Mouse (Mus musculus) embryonic facial prominence, embryonic 11.5 days (tissue): ENCODE results near the gene Cacnb4. TPM values are rescaled to one million over a fixed set of nuclear protein-coding genes. Genes with fewer than 3 reads are reported as not detected.

ENCODE experiments used
- ATAC-seq: fragments of 200-750 bp; cut with Nextera tagmentation; replicated peaks from 2 replicates; pipeline ENCODE4 v1.8.0; 2017; ENCODE audit warnings: low read depth; ENCODE audit not compliant: insufficient number of reproducible peaks, low FRiP score, low TSS enrichment
- DNase-seq: peaks from one replicate; pipeline ENCODE4 v3.0.0-alpha.2; 2015; ENCODE audit warnings: low spot score
- H3K27ac ChIP-seq: fragments of 300-500 bp; sonication (generic); replicated peaks from 2 replicates; pipeline ENCODE4 v1.5.1; 2014; ENCODE audit warnings: mild to moderate bottlenecking, low read depth, low read length, control low read depth
- H3K27me3 ChIP-seq: fragments of 300-500 bp; sonication (generic); 2 replicates; pipeline ENCODE4 v1.6.1; 2014; ENCODE audit warnings: mild to moderate bottlenecking, low read length, moderate library complexity, mixed read lengths; ENCODE audit not compliant: control insufficient read depth, insufficient read depth
- H3K36me3 ChIP-seq: fragments of 300-500 bp; sonication (generic); replicated peaks from 2 replicates; pipeline ENCODE4 v1.6.1; 2014; ENCODE audit warnings: low read depth, mild to moderate bottlenecking, low read length, moderate library complexity, mixed read lengths; ENCODE audit not compliant: control insufficient read depth, insufficient read depth
- H3K4me1 ChIP-seq: fragments of 300-500 bp; sonication (generic); 2 replicates; pipeline ENCODE4 v1.6.1; 2014; ENCODE audit warnings: low read length, mixed read lengths; ENCODE audit not compliant: control insufficient read depth, insufficient read depth
- H3K4me2 ChIP-seq: fragments of 300-500 bp; sonication (generic); 2 replicates; pipeline ENCODE4 v1.6.1; 2014; ENCODE audit warnings: low read depth, mild to moderate bottlenecking, control low read depth, low read length, moderate library complexity
- H3K4me3 ChIP-seq: fragments of 300-500 bp; sonication (generic); 2 replicates; pipeline ENCODE4 v1.5.1; 2014; ENCODE audit warnings: low read depth, low read length, control low read depth
- H3K9ac ChIP-seq: fragments of 300-500 bp; sonication (generic); replicated peaks from 2 replicates; pipeline ENCODE4 v1.6.1; 2014; ENCODE audit warnings: mild to moderate bottlenecking, control low read depth, low read length
- H3K9me3 ChIP-seq: fragments of 300-500 bp; sonication (generic); replicated peaks from 2 replicates; pipeline ENCODE4 v1.6.1; 2016; ENCODE audit warnings: mild to moderate bottlenecking, low read length, inconsistent platforms, mixed read lengths; ENCODE audit not compliant: control insufficient read depth
- WGBS: fragments of 180-500 bp; shearing (Covaris S2); extraction: QIAGEN DNeasy Blood & Tissue Kit; methylation state at CpG from one replicate; pipeline ENCODE4 v1.1.7; 2014; 5-methylcytosine and 5-hydroxymethylcytosine counted together
- polyA plus RNA-seq: library from polyadenylated mRNA; unstranded; fragments of >200 nt; fragmentation: Nextera tagmentation; extraction: Ambion mirVana; gene quantifications from 2 replicates; pipeline ENCODE4 v1.2.1, GENCODE M21; 2014

Cacnb4 gene
- polyA plus RNA-seq, result 0.86 and 0.95 TPM in 2 replicates

DNA sequence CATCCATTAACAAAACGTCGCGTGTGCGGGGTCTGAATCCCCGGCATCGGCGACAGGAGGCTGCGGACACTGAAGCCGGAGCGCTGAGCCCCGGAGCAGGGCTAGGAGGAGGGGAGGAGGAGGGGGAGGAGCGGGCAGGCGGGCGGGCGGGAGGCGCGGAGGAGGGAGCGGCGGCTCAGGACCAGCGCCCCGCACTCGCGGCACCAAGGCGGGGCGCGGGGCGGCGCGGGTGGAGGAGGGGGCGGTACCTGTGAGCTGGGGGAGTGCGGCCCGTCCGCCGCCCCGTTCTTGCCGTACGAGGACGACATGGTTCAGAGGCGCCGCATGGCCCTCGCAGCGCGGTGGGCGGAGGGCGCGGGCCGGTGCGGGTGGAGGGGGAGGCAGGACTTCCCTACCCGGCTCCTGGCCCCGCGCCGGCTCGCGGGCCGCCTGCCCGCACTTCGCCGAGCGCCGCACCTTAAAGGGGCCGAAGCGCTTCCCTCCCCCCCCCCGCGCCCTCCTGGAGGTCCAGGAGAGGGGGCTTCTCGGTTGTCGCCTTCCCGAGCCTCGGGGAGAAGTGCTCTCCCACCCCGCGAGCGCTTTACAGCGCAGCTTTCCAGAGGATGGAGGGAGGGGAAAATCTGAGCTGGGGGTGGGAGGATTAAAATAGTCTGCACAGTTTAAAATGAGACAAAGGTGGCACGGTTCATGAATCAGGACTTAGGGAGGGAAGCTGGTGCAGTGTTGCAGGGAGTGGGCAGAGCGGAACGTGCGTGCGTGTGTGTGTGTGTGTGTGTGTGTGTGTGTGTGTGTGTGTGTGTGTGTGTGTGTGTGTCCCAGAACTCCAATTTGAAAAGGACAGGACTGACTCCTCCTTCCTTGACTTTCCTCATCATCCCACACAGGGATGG lies at the start of gene Cacnb4:
Gene Cacnb4 (minus strand): TSS at position 809 of the 890 bp plus-strand sequence.
- H3K27me3 ChIP-seq, result peaks cover 14% of the 10 kb centered on the region
- peak within 1 kb of the TSS; percentile 63 for H3K4me3 ChIP-seq
- H3K4me2 ChIP-seq, result peak within 1 kb of the TSS; percentile 98
- peak; percentile 67 for DNase-seq
- H3K9me3 ChIP-seq, result no peaks in the 10 kb centered on the region
- no peak within 1 kb of the TSS for H3K27ac ChIP-seq
- WGBS, result 0% methylated on average over 25 of the region's 77 CpGs
- H3K4me1 ChIP-seq, result no peaks in the 10 kb centered on the region
- H3K36me3 ChIP-seq, result no peaks in the 10 kb centered on the region
- H3K9ac ChIP-seq, result peak within 1 kb of the TSS; percentile 74
- ATAC-seq, result peak; percentile 86

DNA sequence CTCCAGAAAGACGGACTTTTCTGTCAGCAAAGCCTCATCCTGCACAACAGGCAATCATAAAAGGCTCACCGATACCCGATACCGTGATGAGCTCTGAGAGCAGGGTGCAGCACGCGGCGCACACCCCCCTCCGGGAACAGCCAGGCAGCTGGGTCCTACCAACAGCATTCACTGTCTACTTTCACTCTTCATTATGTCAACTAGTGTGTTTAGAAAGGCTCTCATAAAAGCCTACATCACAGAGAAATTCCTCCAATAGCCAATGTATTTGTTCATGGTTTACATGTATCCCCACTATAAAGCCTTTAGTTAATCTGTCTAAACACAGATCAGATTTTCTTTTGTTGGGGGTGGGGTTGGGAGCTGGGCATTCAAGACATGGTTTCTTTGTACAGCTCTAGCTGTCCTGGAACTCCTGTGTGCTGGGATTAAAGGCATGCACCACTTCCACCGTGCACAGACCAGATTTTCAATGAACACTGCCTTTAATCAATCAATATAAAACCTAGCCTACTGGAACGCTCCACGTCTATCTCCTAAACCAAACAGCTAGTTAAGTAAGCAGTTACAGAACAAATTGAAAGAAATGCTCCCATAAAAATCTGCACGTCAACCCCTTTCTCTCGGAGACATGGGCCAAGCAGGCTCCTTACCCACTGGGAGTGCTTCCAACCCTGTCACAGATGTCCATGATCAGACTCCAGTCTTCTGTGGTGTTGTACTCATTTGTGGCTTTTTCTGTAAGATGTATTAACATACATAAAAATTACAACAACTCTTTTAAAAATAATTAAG lies 43.8 kb upstream of the Cacnb4 start:
- Histone ChIP-seq H3K27ac (no peak overlapping the region), H3K4me3 (no peak overlapping the region), H3K9me3 (no peaks in the 10 kb centered on the region), H3K9ac (no peak overlapping the region), H3K36me3 (no peaks in the 10 kb centered on the region), H3K27me3 (no peaks in the 10 kb centered on the region), H3K4me1 (no peaks in the 10 kb centered on the region), H3K4me2 (no peak overlapping the region)
- 63% methylated on average over 13 of the region's 13 CpGs for WGBS
- DNase-seq (peak; percentile 47), ATAC-seq (peak; percentile 70)

DNA sequence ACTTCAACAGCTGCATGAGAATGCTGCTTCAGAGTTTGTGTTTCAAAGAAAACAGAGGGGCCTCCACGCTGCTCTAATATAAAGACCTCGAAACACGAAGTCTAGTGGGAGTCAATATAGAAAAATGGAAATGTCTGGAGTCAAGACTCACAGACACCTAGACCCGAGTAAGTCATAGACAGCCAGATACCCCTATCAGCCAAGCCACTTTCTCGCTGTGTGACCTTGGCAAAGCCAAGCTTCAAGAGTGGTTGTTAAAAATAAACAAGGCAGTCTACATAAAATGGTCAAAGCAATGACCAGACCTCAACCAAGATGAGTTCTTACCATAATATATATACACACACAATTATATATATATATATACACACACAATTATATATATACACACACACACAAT lies 40.4 kb upstream of the Cacnb4 start:
- no peaks in the 10 kb centered on the region for H3K9me3 ChIP-seq
- H3K9ac ChIP-seq, result no peak overlapping the region
- WGBS, result 91% methylated on average over 5 of the region's 5 CpGs
- no peaks in the 10 kb centered on the region; the same call in 1 of the 2 replicates for H3K36me3 ChIP-seq
- no peak overlapping the region for H3K4me3 ChIP-seq
- H3K4me1 ChIP-seq, result no peaks in the 10 kb centered on the region
- no peak overlapping the region for H3K4me2 ChIP-seq
- no peak overlapping the region for H3K27ac ChIP-seq
- no peak for ATAC-seq
- DNase-seq, result no peak
- H3K27me3 ChIP-seq, result no peaks in the 10 kb centered on the region

DNA sequence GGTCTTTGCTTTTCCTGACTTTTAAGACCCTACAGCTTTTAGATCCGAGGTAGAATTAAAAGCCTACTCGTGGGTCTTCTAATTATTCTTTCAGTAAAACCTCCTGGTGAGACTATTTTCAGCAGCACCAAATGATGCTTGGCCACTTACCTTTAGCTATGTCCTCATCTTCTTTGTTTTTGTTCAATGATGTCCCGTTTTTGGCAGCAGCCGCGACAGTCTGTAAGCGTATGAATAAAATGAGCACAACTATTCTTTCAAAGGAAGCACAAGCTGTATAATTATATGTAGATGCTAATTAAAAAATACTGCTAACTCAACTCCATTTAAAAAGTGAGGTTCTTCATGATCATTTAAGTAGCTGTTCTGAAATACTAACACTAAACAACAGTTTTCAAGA lies 38.9 kb upstream of the Cacnb4 start:
- H3K9me3 ChIP-seq, result no peaks in the 10 kb centered on the region
- H3K27me3 ChIP-seq, result no peaks in the 10 kb centered on the region
- no peaks in the 10 kb centered on the region; the same call in 1 of the 2 replicates for H3K36me3 ChIP-seq
- no peaks in the 10 kb centered on the region for H3K4me1 ChIP-seq
- H3K4me2 ChIP-seq, result no peak overlapping the region
- 93% methylated on average over 6 of the region's 6 CpGs for WGBS
- no peak overlapping the region for H3K4me3 ChIP-seq
- H3K9ac ChIP-seq, result no peak overlapping the region
- H3K27ac ChIP-seq, result no peak overlapping the region
- DNase-seq, result no peak
- ATAC-seq, result no peak

GRCm38 (mm10) chr2:52714111-52714510 lies 37.5 kb upstream of the Cacnb4 start:
- Histone ChIP-seq H3K27me3 (no peaks in the 10 kb centered on the region), H3K9me3 (no peaks in the 10 kb centered on the region), H3K4me3 (no peak overlapping the region), H3K4me2 (no peak overlapping the region), H3K9ac (no peak overlapping the region), H3K27ac (no peak overlapping the region), H3K36me3 (no peaks in the 10 kb centered on the region; the same call in 1 of the 2 replicates), H3K4me1 (no peaks in the 10 kb centered on the region)
- WGBS, result 95% methylated on average over 4 of the region's 4 CpGs
- ATAC-seq, result no peak
- no peak for DNase-seq

GRCm38 (mm10) chr2:52710804-52711203 lies 34.2 kb upstream of the Cacnb4 start:
- Histone ChIP-seq H3K4me1 (no peaks in the 10 kb centered on the region), H3K9me3 (no peaks in the 10 kb centered on the region), H3K9ac (no peak overlapping the region), H3K4me2 (no peak overlapping the region), H3K27ac (no peak overlapping the region), H3K4me3 (no peak overlapping the region), H3K27me3 (no peaks in the 10 kb centered on the region), H3K36me3 (no peaks in the 10 kb centered on the region; the same call in 1 of the 2 replicates)
- 78% methylated on average over 2 of the region's 2 CpGs for WGBS
- ATAC-seq (no peak), DNase-seq (no peak)

GRCm38 (mm10) chr2:52709417-52709816 lies 32.8 kb upstream of the Cacnb4 start:
- Histone ChIP-seq H3K9me3 (no peaks in the 10 kb centered on the region), H3K27ac (no peak overlapping the region), H3K36me3 (no peaks in the 10 kb centered on the region; the same call in 1 of the 2 replicates)

More at GRCm38 (mm10) chr2:52709417-52709816, 32.8 kb upstream of the Cacnb4 start:
- Histone ChIP-seq H3K27me3 (no peaks in the 10 kb centered on the region), H3K9ac (no peak overlapping the region), H3K4me2 (no peak overlapping the region), H3K4me3 (no peak overlapping the region), H3K4me1 (no peaks in the 10 kb centered on the region)
- ATAC-seq (no peak), DNase-seq (no peak)
- 90% methylated on average over 5 of the region's 5 CpGs for WGBS
